Mouse (Mus musculus) hindbrain, embryonic 14.5 days (tissue): ENCODE results near the gene Carm1. TPM values are rescaled to one million over a fixed set of nuclear protein-coding genes. Genes with fewer than 3 reads are reported as not detected.

Source experiments
- ATAC-seq: fragments of 200-750 bp; cut with Nextera tagmentation; 2 replicates; pipeline ENCODE4 v1.8.0; 2017; ENCODE audit warnings: moderate number of reproducible peaks, mild to moderate bottlenecking, moderate TSS enrichment, moderate library complexity; ENCODE audit not compliant: low FRiP score
- DNase-seq: peaks from one replicate; pipeline ENCODE4 v3.0.0-alpha.2; 2015; ENCODE audit warnings: low spot score
- H3K27ac ChIP-seq: fragments of 300-500 bp; sonication (generic); 2 replicates; pipeline ENCODE4 v1.5.1; 2014; ENCODE audit warnings: mild to moderate bottlenecking, moderate library complexity
- H3K27me3 ChIP-seq: fragments of 300-500 bp; sonication (generic); 2 replicates; pipeline ENCODE4 v1.6.1; 2014; ENCODE audit warnings: mild to moderate bottlenecking, low read length, mixed read lengths; ENCODE audit not compliant: control insufficient read depth, insufficient read depth
- H3K36me3 ChIP-seq: fragments of 300-500 bp; sonication (generic); replicated peaks from 2 replicates; pipeline ENCODE4 v1.6.1; 2014; ENCODE audit not compliant: control insufficient read depth, insufficient read depth
- H3K4me1 ChIP-seq: fragments of 300-500 bp; sonication (generic); replicated peaks from 2 replicates; pipeline ENCODE4 v1.6.1; 2014; ENCODE audit warnings: antibody characterized with exemption, low read length, mixed read lengths; ENCODE audit not compliant: control insufficient read depth, insufficient read depth
- H3K4me2 ChIP-seq: fragments of 300-500 bp; sonication (generic); replicated peaks from 2 replicates; pipeline ENCODE4 v1.6.1; 2014; ENCODE audit warnings: mild to moderate bottlenecking, moderate library complexity
- H3K4me3 ChIP-seq: fragments of 300-500 bp; sonication (generic); replicated peaks from 2 replicates; pipeline ENCODE4 v1.5.1; 2014; ENCODE audit warnings: mild to moderate bottlenecking, low read length
- H3K9ac ChIP-seq: fragments of 300-500 bp; sonication (generic); 2 replicates; pipeline ENCODE4 v1.6.1; 2014
- H3K9me3 ChIP-seq: fragments of 300-500 bp; sonication (generic); 2 replicates; pipeline ENCODE4 v1.6.1; 2016; ENCODE audit warnings: low read length; ENCODE audit not compliant: control insufficient read depth
- WGBS: fragments of 180-500 bp; shearing (Covaris S2); extraction: QIAGEN DNeasy Blood & Tissue Kit; methylation state at CpG from one replicate; pipeline ENCODE4 v1.1.7; 2014; 5-methylcytosine and 5-hydroxymethylcytosine counted together
- polyA plus RNA-seq: library from polyadenylated mRNA; unstranded; fragments of >200 nt; fragmentation: Nextera tagmentation; extraction: Ambion mirVana; gene quantifications from 2 replicates; pipeline ENCODE4 v1.2.1, GENCODE M21; 2014

Gene Carm1
- polyA plus RNA-seq, 1 experiment from 2014 or later, result 37.0 TPM

DNA sequence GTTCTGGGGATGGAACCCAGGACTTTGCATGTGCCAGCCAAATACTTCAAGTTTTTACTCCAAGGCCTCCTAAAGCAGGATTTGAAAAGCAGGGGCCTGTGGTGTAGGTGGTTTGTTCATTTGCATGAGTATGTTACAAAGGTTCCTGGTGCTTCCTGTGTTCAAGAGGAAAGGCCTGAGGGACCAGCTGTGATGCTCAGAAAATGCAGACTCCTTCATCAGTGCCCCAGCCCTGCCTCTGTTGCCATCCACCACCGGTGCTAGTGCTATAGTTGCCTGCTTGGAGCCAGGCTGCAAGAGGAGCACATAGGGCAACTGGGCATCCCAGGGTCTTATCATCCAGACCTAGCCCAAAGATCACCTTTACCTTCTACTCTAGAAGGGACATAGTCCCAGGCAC lies 19.8 kb downstream of the Carm1 start:
- no peak overlapping the region for H3K27ac ChIP-seq
- WGBS, result 73% methylated on average over 1 of the region's 1 CpGs
- no peak overlapping the region for H3K4me3 ChIP-seq
- no peak for DNase-seq
- H3K9me3 ChIP-seq, result no peaks in the 10 kb centered on the region
- H3K4me1 ChIP-seq, result no peaks in the 10 kb centered on the region
- no peaks in the 10 kb centered on the region for H3K27me3 ChIP-seq
- H3K4me2 ChIP-seq, result no peak overlapping the region
- H3K9ac ChIP-seq, result no peak overlapping the region
- peaks cover 34% of the 10 kb centered on the region for H3K36me3 ChIP-seq
- no peak for ATAC-seq

DNA sequence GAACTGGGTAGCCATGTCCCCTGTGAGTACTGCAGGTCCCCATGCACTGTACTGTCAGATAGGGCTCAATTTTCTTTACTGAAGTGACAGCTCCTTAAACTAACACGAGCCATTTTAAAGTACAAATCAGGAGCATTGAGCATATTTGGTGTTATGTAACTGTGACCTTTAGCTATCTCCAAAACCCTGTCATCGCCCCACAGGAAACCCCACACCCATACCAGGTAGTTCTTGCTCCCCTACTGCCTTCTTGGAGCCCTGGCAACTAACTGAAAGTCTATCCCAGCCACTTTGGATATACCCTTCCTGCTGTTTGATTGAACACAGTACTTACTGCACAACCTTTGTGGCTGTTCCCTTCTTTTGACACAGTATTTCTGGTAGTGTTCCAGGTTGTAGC lies 20.4 kb downstream of the Carm1 start:
- WGBS, result 92% methylated on average over 2 of the region's 2 CpGs

DNA sequence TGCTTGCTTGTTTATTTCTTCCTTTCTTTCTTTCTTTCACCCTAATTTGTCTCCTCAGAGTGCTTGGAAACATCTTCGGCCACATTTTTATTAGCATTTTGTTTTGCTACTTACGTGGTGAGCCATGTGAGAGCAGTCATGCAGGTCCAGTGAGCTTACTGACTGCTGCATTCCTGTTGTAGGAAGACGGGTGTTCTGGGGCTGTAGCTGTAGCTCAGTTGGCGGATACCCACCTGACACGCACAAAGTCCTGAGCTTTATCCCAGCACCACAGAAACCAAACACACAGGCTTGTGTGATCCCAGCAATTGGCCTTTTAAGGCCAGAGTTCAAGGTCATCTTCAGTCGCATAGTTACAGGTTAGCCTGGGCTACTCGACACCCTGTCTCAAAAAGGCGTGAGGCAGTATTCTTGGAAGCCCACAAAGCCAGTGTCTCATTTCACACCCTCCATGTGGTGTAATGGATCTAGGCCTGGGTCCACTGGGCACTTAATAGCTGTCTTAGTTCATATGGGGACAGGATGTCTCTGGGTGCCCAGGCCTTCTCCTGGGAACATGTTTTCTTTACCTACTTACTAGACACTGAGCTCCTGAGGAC lies 22.1 kb downstream of the Carm1 start:
- no peak overlapping the region for H3K27ac ChIP-seq
- no peak for ATAC-seq
- no peaks in the 10 kb centered on the region for H3K9me3 ChIP-seq
- no peak overlapping the region for H3K4me2 ChIP-seq
- DNase-seq, result no peak
- no peak overlapping the region for H3K4me3 ChIP-seq
- H3K27me3 ChIP-seq, result no peaks in the 10 kb centered on the region
- H3K4me1 ChIP-seq, result no peaks in the 10 kb centered on the region
- H3K9ac ChIP-seq, result no peak overlapping the region
- H3K36me3 ChIP-seq, result peaks cover 45% of the 10 kb centered on the region
- 92% methylated on average over 8 of the region's 8 CpGs for WGBS

More for the DNA sequence above, 20.4 kb downstream of the Carm1 start:
- no peaks in the 10 kb centered on the region for H3K27me3 ChIP-seq
- H3K4me2 ChIP-seq, result no peak overlapping the region
- H3K9ac ChIP-seq, result no peak overlapping the region
- ATAC-seq (no peak), DNase-seq (no peak)
- H3K4me1 ChIP-seq, result no peaks in the 10 kb centered on the region
- peaks cover 34% of the 10 kb centered on the region for H3K36me3 ChIP-seq
- H3K9me3 ChIP-seq, result no peaks in the 10 kb centered on the region
- no peak overlapping the region for H3K4me3 ChIP-seq
- no peak overlapping the region for H3K27ac ChIP-seq

DNA sequence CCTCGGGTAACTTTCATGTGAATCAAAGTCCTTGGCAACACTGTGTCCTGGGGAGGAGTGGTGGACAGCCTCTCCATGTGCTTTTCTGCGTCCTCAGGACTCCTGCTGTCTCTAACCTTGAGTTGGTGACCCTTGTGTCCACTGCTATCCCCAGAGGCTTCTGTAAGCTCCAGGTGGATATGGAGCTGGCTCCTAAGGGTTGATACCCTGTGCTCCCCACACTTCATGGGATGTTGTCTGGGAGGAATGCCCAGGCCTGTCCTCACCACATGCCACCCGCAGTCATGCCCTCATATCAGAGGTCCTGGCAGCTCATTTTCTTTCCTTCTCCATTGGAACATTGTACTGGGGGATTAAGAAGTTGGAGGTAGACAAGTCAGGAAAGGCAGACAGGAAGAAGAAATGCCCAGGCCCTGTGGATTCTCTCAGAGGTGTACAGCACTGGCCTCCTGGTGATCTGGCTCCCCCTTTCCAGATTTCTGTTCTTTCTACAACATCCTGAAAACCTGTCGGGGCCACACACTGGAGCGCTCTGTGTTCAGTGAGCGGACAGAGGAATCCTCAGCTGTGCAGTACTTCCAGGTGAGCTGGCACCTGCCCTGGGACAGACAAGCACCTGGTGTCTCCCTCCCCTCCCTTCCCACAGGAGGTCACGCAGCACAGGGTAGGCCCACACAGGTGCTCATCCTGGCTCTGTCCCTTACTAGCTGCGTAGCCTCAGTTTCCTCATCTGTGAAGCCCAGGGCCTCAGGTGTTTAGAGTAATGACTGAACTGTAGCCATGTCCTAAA lies 27.5 kb downstream of the Carm1 start:
- H3K4me3 ChIP-seq, result no peak overlapping the region
- DNase-seq (no peak), ATAC-seq (no peak)
- no peaks in the 10 kb centered on the region for H3K4me1 ChIP-seq
- no peaks in the 10 kb centered on the region for H3K27me3 ChIP-seq
- H3K4me2 ChIP-seq, result no peak overlapping the region
- H3K9me3 ChIP-seq, result no peaks in the 10 kb centered on the region
- H3K27ac ChIP-seq, result no peak overlapping the region
- H3K36me3 ChIP-seq, result peaks cover 98% of the 10 kb centered on the region
- 96% methylated on average over 8 of the region's 8 CpGs for WGBS
- no peak overlapping the region for H3K9ac ChIP-seq

DNA sequence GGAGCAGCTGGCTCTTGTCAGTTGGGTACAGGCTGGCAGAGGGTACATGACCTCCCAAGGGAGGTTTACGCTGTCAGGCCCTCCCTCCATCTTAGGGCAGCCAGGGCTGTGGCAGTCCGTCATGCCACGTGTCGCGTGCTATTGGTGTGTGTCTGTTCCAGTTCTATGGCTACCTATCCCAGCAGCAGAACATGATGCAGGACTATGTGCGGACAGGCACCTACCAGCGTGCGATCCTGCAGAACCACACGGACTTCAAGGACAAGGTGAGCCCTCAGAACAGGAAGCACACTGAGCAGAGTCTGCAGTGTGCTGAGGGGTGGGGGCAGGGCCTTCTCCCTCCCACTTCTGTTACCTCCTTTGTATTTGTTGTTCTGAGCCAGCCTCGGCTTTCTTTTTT lies 28.6 kb downstream of the Carm1 start:
- DNase-seq, result no peak
- no peak overlapping the region for H3K27ac ChIP-seq
- H3K4me2 ChIP-seq, result no peak overlapping the region
- no peak overlapping the region for H3K9ac ChIP-seq
- H3K4me3 ChIP-seq, result no peak overlapping the region
- ATAC-seq, result no peak
- peaks cover 98% of the 10 kb centered on the region for H3K36me3 ChIP-seq
- no peaks in the 10 kb centered on the region for H3K4me1 ChIP-seq
- no peaks in the 10 kb centered on the region for H3K9me3 ChIP-seq
- H3K27me3 ChIP-seq, result no peaks in the 10 kb centered on the region
- 96% methylated on average over 10 of the region's 10 CpGs for WGBS

DNA sequence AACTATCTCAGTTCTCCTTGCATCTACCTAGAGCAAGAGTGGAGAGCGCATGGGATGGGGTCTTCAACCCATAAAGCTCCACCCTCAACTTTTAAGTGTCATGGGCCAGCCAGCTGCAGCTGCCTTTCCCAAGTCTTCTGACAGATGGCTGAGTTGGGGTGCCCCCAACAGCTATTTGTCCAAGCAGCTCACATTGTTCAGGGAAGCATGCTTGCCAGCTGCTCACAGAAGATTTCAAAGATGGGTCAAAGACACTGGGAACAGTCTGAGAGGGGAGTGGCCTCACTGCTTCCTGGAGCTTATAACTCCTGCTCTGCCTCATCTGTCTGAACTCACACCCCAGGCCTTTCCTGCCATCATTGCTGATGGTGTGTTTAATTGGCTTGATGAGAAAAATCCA lies 29.6 kb downstream of the Carm1 start:
- H3K36me3 ChIP-seq, result peaks cover 99% of the 10 kb centered on the region
- no peak for ATAC-seq
- DNase-seq, result no peak

DNA sequence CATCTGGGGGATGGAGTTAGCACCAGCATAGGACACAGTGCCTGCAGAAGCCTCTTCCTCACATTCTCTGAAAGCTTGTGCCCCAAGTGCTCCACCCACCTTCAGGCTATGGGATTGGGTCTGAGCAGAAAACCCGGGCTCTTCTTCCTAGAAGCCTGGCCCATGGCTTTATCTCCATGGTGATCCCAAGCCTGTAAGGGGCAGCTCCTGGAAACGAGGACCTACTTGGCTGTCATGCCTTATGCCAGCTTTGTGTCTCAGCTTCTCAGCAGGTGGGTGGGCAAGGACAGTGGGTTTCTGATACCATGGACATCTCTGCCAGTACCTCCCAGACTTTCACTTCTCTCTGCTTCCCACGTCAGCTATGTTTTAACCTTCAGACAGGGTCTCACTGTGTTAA lies 31.5 kb downstream of the Carm1 start:
- peaks cover 98% of the 10 kb centered on the region for H3K36me3 ChIP-seq
- H3K27me3 ChIP-seq, result no peaks in the 10 kb centered on the region
- ATAC-seq, result no peak
- H3K4me2 ChIP-seq, result no peak overlapping the region
- no peaks in the 10 kb centered on the region for H3K9me3 ChIP-seq
- H3K27ac ChIP-seq, result no peak overlapping the region
- no peak overlapping the region for H3K9ac ChIP-seq
- no peak overlapping the region for H3K4me3 ChIP-seq
- WGBS, result 68% methylated on average over 3 of the region's 3 CpGs
- no peak for DNase-seq
- no peaks in the 10 kb centered on the region for H3K4me1 ChIP-seq

More for the DNA sequence above, 29.6 kb downstream of the Carm1 start:
- H3K9ac ChIP-seq, result no peak overlapping the region
- H3K4me3 ChIP-seq, result no peak overlapping the region
- no peaks in the 10 kb centered on the region for H3K4me1 ChIP-seq
- no peak overlapping the region for H3K4me2 ChIP-seq
- 88% methylated on average over 1 of the region's 1 CpGs for WGBS
- no peaks in the 10 kb centered on the region for H3K27me3 ChIP-seq
- H3K9me3 ChIP-seq, result no peaks in the 10 kb centered on the region
- no peak overlapping the region for H3K27ac ChIP-seq

DNA sequence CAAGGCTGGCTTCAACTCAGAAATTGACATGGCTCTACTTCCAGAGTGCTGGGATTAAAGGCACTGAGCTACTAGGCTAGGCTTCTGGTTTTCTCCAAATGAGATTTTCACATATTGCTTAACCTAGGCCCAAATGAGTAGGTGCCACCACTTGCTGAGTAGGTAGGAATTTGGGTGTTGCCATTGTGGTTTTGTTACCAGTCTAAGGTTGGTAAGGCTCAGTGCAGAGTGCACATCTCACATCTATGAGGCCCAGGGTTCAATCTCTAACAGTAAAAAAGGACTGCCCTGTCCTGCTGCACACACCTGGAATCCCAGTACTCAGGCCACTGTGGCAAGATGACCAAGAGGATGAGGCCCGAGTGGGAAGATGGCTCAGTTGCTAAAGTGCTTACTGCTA lies 38.7 kb downstream of the Carm1 start:
- no peaks in the 10 kb centered on the region for H3K9me3 ChIP-seq
- no peak overlapping the region for H3K27ac ChIP-seq
- 95% methylated on average over 1 of the region's 1 CpGs for WGBS
- H3K9ac ChIP-seq, result no peak overlapping the region
- no peaks in the 10 kb centered on the region for H3K27me3 ChIP-seq
- DNase-seq (no peak), ATAC-seq (no peak)
- H3K4me2 ChIP-seq, result no peak overlapping the region
- H3K36me3 ChIP-seq, result peaks cover 97% of the 10 kb centered on the region
- no peak overlapping the region for H3K4me3 ChIP-seq
- H3K4me1 ChIP-seq, result no peaks in the 10 kb centered on the region

DNA sequence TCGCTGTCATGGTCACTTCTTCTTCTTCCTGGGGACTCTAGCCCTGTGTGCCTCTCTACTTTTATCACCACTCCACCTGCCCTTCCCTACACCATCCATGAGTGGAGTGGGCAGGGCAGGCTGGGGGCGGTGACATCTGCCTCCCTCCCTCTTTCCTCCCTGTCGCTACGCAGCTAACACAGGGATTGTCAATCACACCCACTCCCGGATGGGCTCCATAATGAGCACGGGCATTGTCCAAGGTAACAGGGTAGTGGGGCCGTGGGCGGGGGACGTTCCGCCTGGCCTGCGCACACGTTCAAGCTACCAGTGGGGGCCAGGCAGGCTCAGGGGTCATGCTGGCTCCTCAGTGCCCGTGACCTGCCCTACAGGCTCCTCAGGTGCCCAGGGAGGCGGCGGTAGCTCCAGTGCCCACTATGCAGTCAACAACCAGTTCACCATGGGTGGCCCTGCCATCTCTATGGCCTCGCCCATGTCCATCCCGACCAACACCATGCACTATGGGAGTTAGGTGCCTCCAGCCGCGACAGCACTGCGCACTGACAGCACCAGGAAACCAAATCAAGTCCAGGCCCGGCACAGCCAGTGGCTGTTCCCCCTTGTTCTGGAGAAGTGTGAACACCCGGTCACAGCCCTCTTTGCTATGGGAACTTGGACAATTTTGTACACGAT lies 41.1 kb downstream of the Carm1 start:
- Histone ChIP-seq H3K4me1 (peaks cover 8% of the 10 kb centered on the region), H3K27ac (no peak overlapping the region), H3K27me3 (no peaks in the 10 kb centered on the region), H3K9ac (no peak overlapping the region), H3K4me2 (no peak overlapping the region), H3K9me3 (no peaks in the 10 kb centered on the region), H3K36me3 (peaks cover 73% of the 10 kb centered on the region), H3K4me3 (no peak overlapping the region)
- ATAC-seq (no peak), DNase-seq (no peak)
- 84% methylated on average over 23 of the region's 23 CpGs for WGBS
